Mouse (Mus musculus) heart, embryonic 10.5 days (tissue): ENCODE results near the gene Slc45a2. TPM values are rescaled to one million over a fixed set of nuclear protein-coding genes. Genes with fewer than 3 reads are reported as not detected.

Experiments used
- DNase-seq: peaks from one replicate; pipeline ENCODE4 v3.0.0-alpha.2; 2017; ENCODE audit warnings: low spot score
- H3K27ac ChIP-seq: fragments of 300-500 bp; sonication (generic); 2 replicates; pipeline ENCODE4 v1.5.1; 2016; ENCODE audit warnings: mild to moderate bottlenecking
- H3K27me3 ChIP-seq: fragments of 300-500 bp; sonication (generic); 2 replicates; pipeline ENCODE4 v1.6.1; 2016; ENCODE audit warnings: mild to moderate bottlenecking; ENCODE audit not compliant: poor library complexity, insufficient read depth, severe bottlenecking
- H3K36me3 ChIP-seq: fragments of 300-500 bp; sonication (generic); 2 replicates; pipeline ENCODE4 v1.6.1; 2016; ENCODE audit warnings: mild to moderate bottlenecking, moderate library complexity
- H3K4me1 ChIP-seq: fragments of 300-500 bp; sonication (generic); 2 replicates; pipeline ENCODE4 v1.6.1; 2016; ENCODE audit warnings: mild to moderate bottlenecking
- H3K4me3 ChIP-seq: fragments of 300-500 bp; sonication (generic); 2 replicates; pipeline ENCODE4 v1.5.1; 2016; ENCODE audit warnings: mild to moderate bottlenecking, moderate library complexity
- H3K9me3 ChIP-seq: fragments of 300-500 bp; sonication (generic); 2 replicates; pipeline ENCODE4 v1.6.1; 2016; ENCODE audit warnings: mild to moderate bottlenecking, moderate library complexity
- WGBS: fragments of 180-500 bp; shearing (Covaris S2); methylation state at CpG from one replicate; pipeline ENCODE4 v1.1.7; 2016; 5-methylcytosine and 5-hydroxymethylcytosine counted together
- polyA plus RNA-seq: library from polyadenylated mRNA; unstranded; fragments of >200 nt; fragmentation: Nextera tagmentation; extraction: Ambion mirVana; gene quantifications from 2 replicates; pipeline ENCODE4 v1.2.1, GENCODE M21; 2016

Slc45a2 gene
- 0.16 TPM in 1 of 2 replicates, not detected in the other for polyA plus RNA-seq

DNA sequence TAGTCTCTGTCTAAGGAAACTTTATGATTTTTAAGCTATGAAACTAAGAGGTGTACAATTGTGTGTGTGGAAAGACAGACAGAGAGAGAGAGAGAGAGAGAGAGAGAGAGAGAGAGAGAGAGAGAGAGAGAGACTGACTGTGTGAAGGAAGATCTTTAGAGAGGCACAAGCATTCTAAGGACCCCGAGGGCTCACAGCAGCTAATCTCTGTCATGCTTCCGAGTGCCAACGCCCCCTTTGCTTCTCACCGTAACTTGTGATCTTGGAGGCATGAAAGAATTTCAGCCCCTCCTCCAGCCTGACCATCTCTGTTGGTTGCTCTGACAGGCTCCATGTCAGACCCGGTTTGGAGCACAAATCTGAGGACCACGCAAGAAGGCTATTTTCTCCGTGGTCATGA, at the start of gene Slc45a2:
Gene Slc45a2, plus strand, starts transcription at position 301 of the 400 bp plus-strand sequence.
- DNase-seq: no peak
- H3K27ac ChIP-seq: no peak within 1 kb of the TSS
- H3K4me1 ChIP-seq: 0 out of 2 replicates have a peak, but pooled peaks cover 4% of the 10 kb centered on the region
- no peak within 1 kb of the TSS for H3K4me3 ChIP-seq
- H3K9me3 ChIP-seq: no peaks in the 10 kb centered on the region
- H3K36me3 ChIP-seq: no peaks in the 10 kb centered on the region
- H3K27me3 ChIP-seq: no peaks in the 10 kb centered on the region
- WGBS: 33% methylated on average over 7 of the region's 7 CpGs

DNA sequence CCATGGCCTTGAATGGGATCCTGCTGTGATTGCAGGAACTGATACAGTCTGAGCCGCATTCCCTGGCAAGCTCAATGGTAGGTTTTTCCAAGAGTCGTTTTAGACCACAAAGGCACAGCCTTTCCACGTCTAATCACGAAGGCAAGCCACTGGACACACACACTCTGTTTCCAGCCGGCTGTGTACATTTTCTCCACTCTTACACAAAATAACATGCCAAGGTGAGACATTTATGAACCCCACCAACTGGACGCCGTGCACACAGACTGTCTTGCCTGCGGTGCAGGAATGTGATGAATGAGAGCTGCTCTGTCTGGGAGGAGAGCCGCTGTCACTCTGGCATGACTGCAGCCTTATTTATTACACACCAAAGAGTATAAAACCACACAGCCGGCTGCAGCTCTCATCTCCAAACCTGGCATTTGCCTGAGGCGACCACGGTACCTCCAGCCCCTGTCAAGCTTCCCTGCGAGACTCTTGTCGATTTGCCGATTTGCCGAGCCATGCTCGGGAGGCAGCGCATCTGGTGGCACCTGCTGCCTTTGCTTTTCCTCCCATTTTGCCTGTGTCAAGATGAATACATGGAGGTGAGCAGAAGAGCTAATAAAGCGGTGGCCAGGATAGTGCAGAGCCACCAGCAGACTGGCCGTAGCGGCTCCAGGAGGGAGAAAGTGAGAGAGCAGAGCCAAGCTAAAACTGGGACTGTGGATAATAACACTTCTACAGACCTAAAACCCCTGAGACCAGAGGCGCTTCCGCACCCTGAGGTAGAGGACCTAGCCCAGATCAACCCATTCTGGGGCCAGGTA, 48.4 kb upstream of the Slc45a2 start, which contains the start of gene C1qtnf3:
Gene C1qtnf3, plus strand, starts transcription at position 382 of the 809 bp plus-strand sequence.
- H3K4me3 ChIP-seq: no peak within 1 kb of the TSS
- H3K27me3 ChIP-seq: no peaks in the 10 kb centered on the region
- no peak for DNase-seq
- H3K27ac ChIP-seq: no peak within 1 kb of the TSS
- no peaks in the 10 kb centered on the region for H3K9me3 ChIP-seq
- no peaks in the 10 kb centered on the region for H3K36me3 ChIP-seq
- no peaks in the 10 kb centered on the region for H3K4me1 ChIP-seq
- 83% methylated on average over 23 of the region's 23 CpGs for WGBS

DNA sequence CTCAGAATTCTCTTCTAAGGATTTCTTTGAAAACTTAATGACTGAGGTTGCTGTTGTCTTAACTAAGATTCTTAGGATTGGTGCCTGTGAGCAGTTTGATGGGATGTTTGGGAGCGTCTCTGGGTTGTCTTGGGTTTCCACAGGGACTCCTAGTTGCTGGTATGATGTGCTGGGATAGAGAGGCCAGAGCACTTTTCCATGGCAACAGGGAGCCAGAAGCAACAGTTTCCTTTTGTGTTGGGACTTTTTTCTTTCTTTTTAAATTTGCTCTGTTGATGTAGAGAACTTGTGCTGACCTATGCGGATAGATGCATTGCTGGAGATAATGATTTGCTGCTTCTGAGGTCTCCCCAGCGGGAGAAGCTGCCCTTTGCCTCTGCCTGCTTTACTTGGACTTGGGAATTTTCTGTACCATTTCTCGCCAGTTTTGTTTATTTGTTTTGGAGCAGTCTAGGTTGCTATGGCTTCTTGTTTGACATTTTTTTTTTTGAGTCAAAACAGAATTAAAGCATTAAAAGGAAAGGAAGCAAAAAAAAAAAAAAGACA, 47.7 kb upstream of the Slc45a2 start:
- Histone ChIP-seq H3K4me1 (no peaks in the 10 kb centered on the region), H3K27ac (no peak overlapping the region), H3K27me3 (no peaks in the 10 kb centered on the region), H3K4me3 (no peak overlapping the region), H3K9me3 (no peaks in the 10 kb centered on the region), H3K36me3 (no peaks in the 10 kb centered on the region)
- DNase-seq: no peak
- 65% methylated on average over 4 of the region's 4 CpGs for WGBS

DNA sequence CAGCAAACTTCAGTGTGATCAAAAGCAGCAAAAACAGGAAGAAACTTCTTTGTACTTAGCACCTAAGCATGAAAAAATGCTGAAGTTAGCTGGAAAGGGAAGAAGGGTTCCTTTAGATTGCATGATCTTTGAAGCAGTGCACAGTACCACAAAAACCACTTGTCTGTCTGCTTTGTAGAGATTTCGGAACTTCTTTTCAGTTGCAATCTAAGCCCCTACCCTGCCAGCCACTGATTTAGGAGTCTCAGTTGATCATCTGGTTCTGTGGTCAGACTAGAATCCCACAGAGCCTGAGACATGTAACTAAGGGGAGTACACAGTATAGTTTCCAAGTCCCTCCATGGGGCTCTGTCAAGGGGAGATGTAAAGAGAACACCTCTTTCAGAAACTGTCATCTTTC, 47.1 kb upstream of the Slc45a2 start:
- DNase-seq: no peak
- Histone ChIP-seq H3K9me3 (no peaks in the 10 kb centered on the region), H3K4me3 (no peak overlapping the region), H3K27ac (no peak overlapping the region), H3K4me1 (no peaks in the 10 kb centered on the region), H3K36me3 (no peaks in the 10 kb centered on the region), H3K27me3 (no peaks in the 10 kb centered on the region)
- 87% methylated on average over 1 of the region's 1 CpGs for WGBS

DNA sequence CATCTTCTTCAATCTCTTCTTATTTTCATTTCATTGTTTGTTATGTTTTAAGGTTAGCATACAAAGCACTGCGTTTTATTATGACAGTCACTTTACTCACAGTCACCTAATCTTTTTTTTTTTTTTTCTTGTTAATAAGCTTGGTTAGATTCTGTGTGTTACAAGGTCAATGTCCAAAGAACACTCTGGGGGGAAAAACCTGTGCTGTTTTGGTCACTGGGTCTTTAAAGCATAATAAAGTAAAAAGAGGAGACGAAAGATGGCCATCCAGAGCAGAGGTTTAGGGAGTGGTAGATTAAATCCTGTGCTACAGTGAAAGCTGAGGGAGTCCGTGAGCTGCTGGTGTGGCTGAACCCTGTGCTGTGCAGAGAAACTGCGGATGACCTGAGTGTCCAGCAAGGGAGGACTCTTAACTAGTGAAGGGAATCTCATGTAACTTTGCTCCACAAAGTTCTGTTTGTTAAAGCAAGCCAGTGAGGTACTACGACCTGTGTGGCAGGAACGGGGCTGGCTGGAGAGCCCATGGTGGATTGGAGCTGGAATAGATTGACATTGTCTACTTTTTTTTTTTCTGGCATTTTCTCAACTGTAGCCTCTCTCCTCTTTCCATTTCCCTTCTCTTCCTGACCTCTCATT, 46.0 kb upstream of the Slc45a2 start:
- Histone ChIP-seq H3K4me1 (no peaks in the 10 kb centered on the region), H3K9me3 (no peaks in the 10 kb centered on the region), H3K27me3 (no peaks in the 10 kb centered on the region), H3K36me3 (no peaks in the 10 kb centered on the region), H3K4me3 (no peak overlapping the region), H3K27ac (no peak overlapping the region)
- WGBS: 82% methylated on average over 6 of the region's 6 CpGs
- no peak for DNase-seq

DNA sequence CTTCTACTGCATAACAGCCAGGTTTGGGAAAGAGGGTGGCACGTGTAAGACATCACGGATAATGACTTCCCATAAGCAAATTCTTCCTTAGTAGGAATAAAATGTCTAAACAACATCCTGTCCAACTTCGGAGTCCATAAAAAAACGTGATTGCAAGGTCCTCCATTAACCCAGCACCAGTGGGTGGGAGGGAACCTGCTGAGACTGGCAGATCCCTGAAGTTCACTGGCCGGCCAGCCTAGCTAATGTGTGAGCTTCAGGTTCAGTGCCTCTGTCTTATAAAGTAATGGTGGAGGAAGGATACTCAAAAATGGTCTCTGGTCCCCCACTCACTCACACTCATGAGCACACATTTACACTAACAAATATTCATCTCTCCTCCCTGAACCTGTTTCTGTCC, 45.4 kb upstream of the Slc45a2 start:
- Histone ChIP-seq H3K4me3 (no peak overlapping the region), H3K9me3 (no peaks in the 10 kb centered on the region), H3K36me3 (no peaks in the 10 kb centered on the region), H3K27me3 (no peaks in the 10 kb centered on the region), H3K4me1 (no peaks in the 10 kb centered on the region), H3K27ac (no peak overlapping the region)
- 73% methylated on average over 5 of the region's 5 CpGs for WGBS
- DNase-seq: no peak

DNA sequence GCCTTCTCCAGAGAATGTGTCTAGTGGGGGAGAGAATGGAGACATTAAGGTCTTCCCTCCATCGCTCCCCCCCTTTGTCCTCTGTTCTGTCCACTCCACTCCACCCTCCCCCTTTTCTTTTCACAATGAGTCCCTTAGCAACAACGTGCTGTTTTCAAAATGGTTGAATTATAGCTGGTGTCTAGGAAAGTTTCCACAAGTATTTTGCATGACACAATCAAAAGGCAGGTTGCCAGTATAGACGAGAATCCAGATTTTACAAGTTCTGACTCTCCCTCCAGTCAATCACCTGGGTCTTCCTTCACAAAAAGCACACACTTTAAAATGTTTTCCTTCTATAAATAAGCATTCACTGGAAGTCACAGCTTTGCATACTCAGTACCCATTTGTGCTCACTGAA, 43.8 kb upstream of the Slc45a2 start:
- DNase-seq: no peak
- no peaks in the 10 kb centered on the region for H3K4me1 ChIP-seq
- WGBS: 67% methylated on average over 3 of the region's 3 CpGs
- H3K4me3 ChIP-seq: no peak overlapping the region
- no peaks in the 10 kb centered on the region for H3K27me3 ChIP-seq
- no peak overlapping the region for H3K27ac ChIP-seq
- no peaks in the 10 kb centered on the region for H3K36me3 ChIP-seq
- no peaks in the 10 kb centered on the region for H3K9me3 ChIP-seq

DNA sequence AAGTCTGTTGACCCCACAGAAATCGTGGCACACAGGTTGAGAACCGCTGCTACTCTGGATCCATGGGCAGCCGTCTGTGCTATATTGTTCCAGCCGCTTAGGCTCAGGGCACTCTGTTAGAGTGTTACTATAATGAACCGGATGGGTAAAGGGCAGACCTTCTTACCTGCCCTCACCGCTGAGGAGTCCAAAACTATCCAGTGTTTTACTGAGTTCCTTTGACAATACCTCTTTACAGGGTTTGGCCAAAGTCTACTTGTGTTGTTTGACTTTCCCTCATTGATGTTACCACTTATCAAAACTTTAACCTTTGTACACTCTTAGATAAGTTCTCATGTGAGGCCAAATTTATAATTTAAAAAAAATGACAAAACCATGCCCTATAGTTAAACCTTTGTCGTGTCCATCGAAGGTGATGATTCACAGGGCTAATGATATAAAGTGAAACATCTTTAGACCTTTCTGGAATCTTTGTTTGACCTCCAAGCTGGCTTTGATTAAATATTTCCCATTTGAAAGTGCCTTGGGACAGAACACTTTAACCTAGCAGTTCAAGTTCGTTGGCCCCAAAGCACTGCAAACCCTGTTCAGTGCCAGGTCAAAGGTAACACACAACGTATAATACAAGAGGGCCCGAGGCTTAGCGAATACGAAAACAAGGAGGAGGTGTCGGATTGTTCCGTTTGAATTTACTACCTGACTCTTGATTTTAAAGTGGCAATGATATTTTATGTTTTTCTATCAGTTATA, 41.1 kb upstream of the Slc45a2 start:
- 87% methylated on average over 15 of the region's 15 CpGs for WGBS
- no peak for DNase-seq
- Histone ChIP-seq H3K36me3 (no peaks in the 10 kb centered on the region), H3K9me3 (no peaks in the 10 kb centered on the region), H3K27me3 (no peaks in the 10 kb centered on the region), H3K27ac (no peak overlapping the region), H3K4me3 (no peak overlapping the region), H3K4me1 (no peaks in the 10 kb centered on the region)

DNA sequence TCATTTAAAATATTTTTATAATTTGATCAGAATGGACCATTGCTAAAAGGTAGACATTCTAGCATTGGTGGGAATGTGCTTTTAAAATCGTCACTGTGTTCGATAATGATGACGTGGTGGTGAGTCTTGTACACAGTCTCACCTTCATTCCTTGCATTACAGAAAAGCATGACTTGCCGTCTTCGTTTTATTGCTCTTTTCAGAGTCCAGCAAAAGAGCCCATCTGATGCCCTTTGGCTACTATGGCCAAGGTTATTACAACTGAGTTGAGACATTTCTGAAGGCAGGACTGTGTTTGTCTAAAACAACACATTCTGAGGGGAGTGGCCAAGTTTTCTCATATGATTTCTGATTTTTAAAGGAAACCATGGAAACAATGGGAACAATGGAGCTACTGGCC, 40.3 kb upstream of the Slc45a2 start:
- Histone ChIP-seq H3K36me3 (no peaks in the 10 kb centered on the region), H3K4me1 (no peaks in the 10 kb centered on the region), H3K4me3 (no peak overlapping the region), H3K27ac (no peak overlapping the region), H3K9me3 (no peaks in the 10 kb centered on the region), H3K27me3 (no peaks in the 10 kb centered on the region)
- no peak for DNase-seq
- 86% methylated on average over 5 of the region's 5 CpGs for WGBS

DNA sequence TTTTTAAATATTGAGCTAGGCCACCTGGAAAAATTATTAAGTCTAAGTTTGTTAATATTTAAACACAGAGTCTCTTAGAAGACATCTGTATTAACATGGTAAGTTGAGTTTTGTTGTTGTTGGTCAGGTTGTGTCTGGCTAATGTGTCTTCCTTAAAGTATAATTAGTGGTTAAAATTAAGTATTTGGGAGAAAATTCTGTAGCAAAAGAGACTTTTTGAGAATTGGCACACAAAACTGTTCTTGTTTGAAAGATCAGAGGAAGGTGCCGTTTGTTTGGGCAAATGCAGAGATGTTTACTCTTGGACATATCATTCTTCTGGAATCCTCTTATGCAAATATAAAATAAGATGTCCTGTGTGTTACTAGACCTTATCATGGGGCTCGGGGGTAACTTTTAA, 37.9 kb upstream of the Slc45a2 start:
- 78% methylated on average over 2 of the region's 2 CpGs for WGBS

DNA sequence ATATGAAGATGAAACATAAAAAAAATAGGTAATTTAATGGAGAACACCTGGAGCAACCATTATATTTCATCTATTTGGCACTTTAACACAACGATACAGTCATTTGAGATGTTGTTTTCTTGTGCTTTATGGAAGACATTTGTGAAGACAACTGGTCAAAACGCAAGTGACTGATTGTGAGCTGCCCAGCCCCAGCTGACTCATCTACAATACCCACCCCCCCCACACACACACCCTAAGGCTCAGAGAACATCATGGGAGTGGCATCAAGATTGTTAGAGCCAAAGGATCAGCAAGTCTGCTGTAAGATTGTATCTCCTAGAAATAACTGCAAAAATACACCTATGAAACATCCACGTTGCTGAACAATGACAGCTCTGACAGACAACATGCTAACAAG, 31.1 kb upstream of the Slc45a2 start:
- 73% methylated on average over 3 of the region's 3 CpGs for WGBS
- H3K27ac ChIP-seq: no peak overlapping the region
- DNase-seq: no peak
- H3K27me3 ChIP-seq: no peaks in the 10 kb centered on the region
- no peaks in the 10 kb centered on the region for H3K9me3 ChIP-seq
- H3K4me3 ChIP-seq: no peak overlapping the region
- no peaks in the 10 kb centered on the region for H3K4me1 ChIP-seq
- no peaks in the 10 kb centered on the region for H3K36me3 ChIP-seq

More for the DNA sequence above, 37.9 kb upstream of the Slc45a2 start:
- Histone ChIP-seq H3K9me3 (no peaks in the 10 kb centered on the region), H3K27ac (no peak overlapping the region), H3K4me1 (no peaks in the 10 kb centered on the region), H3K27me3 (no peaks in the 10 kb centered on the region), H3K36me3 (no peaks in the 10 kb centered on the region), H3K4me3 (no peak overlapping the region)
- DNase-seq: no peak

DNA sequence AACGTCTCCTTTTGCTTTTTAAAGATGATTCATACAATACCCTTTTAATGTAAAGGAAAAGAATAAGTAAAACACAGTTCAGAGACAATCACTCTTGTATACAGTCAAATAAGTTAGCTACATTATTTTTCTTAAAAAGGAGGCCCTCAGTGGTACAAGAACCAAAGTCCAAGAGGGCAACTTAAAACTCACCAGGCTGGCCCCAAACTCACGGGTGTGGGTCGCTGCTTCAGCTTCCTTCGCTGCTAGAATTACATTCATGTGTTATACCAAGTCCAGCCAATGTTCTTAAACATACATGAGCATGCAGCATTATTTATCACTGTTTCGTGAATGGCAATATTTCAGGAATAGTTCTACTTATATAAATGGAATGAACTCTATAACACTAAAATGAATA, 29.7 kb upstream of the Slc45a2 start:
- H3K4me3 ChIP-seq: no peak overlapping the region
- no peak for DNase-seq
- H3K9me3 ChIP-seq: no peaks in the 10 kb centered on the region
- H3K27me3 ChIP-seq: no peaks in the 10 kb centered on the region
- H3K4me1 ChIP-seq: no peaks in the 10 kb centered on the region
- H3K27ac ChIP-seq: no peak overlapping the region
- H3K36me3 ChIP-seq: no peaks in the 10 kb centered on the region
- 86% methylated on average over 5 of the region's 5 CpGs for WGBS

DNA sequence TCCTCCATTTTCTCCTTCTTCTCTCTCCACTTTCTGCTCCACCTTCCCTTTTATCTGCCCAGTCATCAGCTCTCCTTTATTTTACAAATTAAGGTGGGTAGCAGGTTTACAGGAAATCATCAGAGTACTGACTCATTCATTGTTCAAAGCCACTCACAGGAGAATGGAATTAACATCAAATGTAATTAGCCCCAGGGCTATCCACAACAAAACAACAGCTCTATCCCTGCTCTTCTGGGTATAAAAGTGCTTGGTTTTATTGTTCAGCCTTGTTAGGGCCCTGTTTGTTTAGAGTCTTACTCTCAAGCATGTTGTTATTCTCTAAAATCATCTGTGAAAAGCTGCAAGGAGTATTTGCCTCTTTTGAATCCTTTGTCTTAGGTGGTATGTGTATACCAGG, 23.4 kb upstream of the Slc45a2 start:
- no peaks in the 10 kb centered on the region for H3K27me3 ChIP-seq
- H3K27ac ChIP-seq: no peak overlapping the region
- H3K4me3 ChIP-seq: no peak overlapping the region
- DNase-seq: no peak
- H3K9me3 ChIP-seq: no peaks in the 10 kb centered on the region
- no peaks in the 10 kb centered on the region for H3K36me3 ChIP-seq
- no peaks in the 10 kb centered on the region; the same call in none of the 2 replicates for H3K4me1 ChIP-seq
